ENCODE assay signal across 13 mouse cellular contexts in the genomic region with DNA sequence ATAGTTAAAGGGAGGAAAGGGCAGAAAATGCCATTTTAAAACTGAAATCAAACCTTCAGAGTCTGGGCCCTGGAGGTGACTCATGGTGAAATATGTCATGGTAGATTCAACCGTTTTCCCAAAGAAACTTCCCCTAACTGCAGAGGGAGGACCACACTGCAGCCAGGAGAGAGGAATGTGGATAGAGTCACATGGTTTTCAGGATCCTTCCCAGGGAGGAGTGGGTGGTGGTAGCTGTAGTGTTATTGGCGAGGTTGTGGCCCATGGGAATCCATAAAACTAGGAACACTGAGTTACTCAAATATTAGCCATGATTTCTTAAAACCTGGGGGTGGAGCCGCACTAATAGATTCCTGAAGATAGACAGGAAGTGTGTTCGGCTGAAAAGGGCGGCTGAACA.
DNase-seq lines count a peak whose midpoint lies in the region; ATAC-seq and TF ChIP-seq lines count a peak whose summit lies in the region.
"Had no signal": no experiment of that assay in that cellular context is flagged by ENCODE, and none has a peak within 500 bp of the region (broad histone marks: within the 10 kb centered on the region; RNA-seq: fewer than 3 reads in every experiment).

No protein-coding gene starts in this region.

- TF ChIP-seq POLR2A in embryonic fibroblast, embryonic 13.5 days (IDR thresholded peaks at IDR 0.05; ENCODE audit: low read depth, low read length) = no peak
- no peak for TF ChIP-seq POLR2A in testis, adult 2 months (IDR thresholded peaks at IDR 0.05; ENCODE audit: control insufficient read depth, low read depth, low read length)

- H3K4me3 ChIP-seq in kidney, postnatal 0 days (replicated peaks; ENCODE audit: low read depth, low read length) = no peak overlapping the region
- no peak overlapping the region for H3K4me3 ChIP-seq in kidney, embryonic 16.5 days (ENCODE audit: low read length)
- no peak overlapping the region for H3K4me3 ChIP-seq in embryonic fibroblast, embryonic 13.5 days (ENCODE audit: insufficient read depth, low read length)
- no peak overlapping the region for H3K4me3 ChIP-seq in testis, adult 2 months (ENCODE audit: control insufficient read depth, low read depth, low read length)
- H3K4me3 ChIP-seq: limb, embryonic 12.5 days had no signal

- no peak overlapping the region for H3K9ac ChIP-seq in kidney, postnatal 0 days (ENCODE audit: low read depth, low read length)
- H3K9ac ChIP-seq in kidney, embryonic 16.5 days (replicated peaks; ENCODE audit: low read length) = no peak overlapping the region
- H3K9ac ChIP-seq: forebrain, postnatal 0 days; limb, embryonic 12.5 days had no signal

- peak; percentile 71 for DNase-seq in kidney, postnatal 0 days (ENCODE audit: low spot score)
- DNase-seq in gonadal fat pad, adult 2 months (ENCODE audit: low read depth) = peak; percentile 44
- DNase-seq in thymus, postnatal 0 days (ENCODE audit: low spot score) = no peak
- DNase-seq: forebrain, postnatal 0 days; kidney, adult 11 months; layer of hippocampus, adult 9-11 months; thymus, postnatal 14 days had no signal

- no peaks in the 10 kb centered on the region for H3K4me1 ChIP-seq in kidney, postnatal 0 days (replicated peaks; ENCODE audit: insufficient read depth, low read length)
- H3K4me1 ChIP-seq in kidney, embryonic 16.5 days (ENCODE audit: insufficient read depth, low read length) = peaks cover 2% of the 10 kb centered on the region; the same call in 1 of the 2 replicates
- H3K4me1 ChIP-seq in embryonic fibroblast, embryonic 13.5 days (ENCODE audit: control insufficient read depth, insufficient read depth, low read length) = peaks cover 25% of the 10 kb centered on the region
- no peaks in the 10 kb centered on the region for H3K4me1 ChIP-seq in testis, adult 2 months (ENCODE audit: control insufficient read depth, insufficient read depth, low read length)

- ATAC-seq in kidney, postnatal 0 days (replicated peaks; ENCODE audit: low FRiP score, low read depth) = no peak
- ATAC-seq in kidney, embryonic 16.5 days (ENCODE audit: low FRiP score, low TSS enrichment) = no peak
- no peak for ATAC-seq in monocyte, adult 5-6 weeks (replicated peaks; ENCODE audit: insufficient number of reproducible peaks, low FRiP score, low TSS enrichment, poor library complexity, severe bottlenecking)
- ATAC-seq: activated CD4-positive, CD25-positive, alpha-beta regulatory T cell, adult 4 months; forebrain, postnatal 0 days had no signal

- 44% methylated on average over 5 of the region's 5 CpGs for WGBS in kidney, postnatal 0 days
- WGBS in kidney, embryonic 16.5 days = 60% methylated on average over 5 of the region's 5 CpGs

- TF ChIP-seq CTCF in kidney, postnatal 0 days (IDR thresholded peaks at IDR 0.05; ENCODE audit: low read depth) = no peak
- no peak for TF ChIP-seq CTCF in embryonic fibroblast, embryonic 13.5 days (IDR thresholded peaks at IDR 0.05; ENCODE audit: borderline replicate concordance, insufficient read depth, low read length)
- no peak for TF ChIP-seq CTCF in testis, adult 2 months (IDR thresholded peaks at IDR 0.05; ENCODE audit: control insufficient read depth, insufficient read depth, insufficient replicate concordance, low read depth, low read length)

- H3K27ac ChIP-seq in kidney, postnatal 0 days = no peak overlapping the region
- H3K27ac ChIP-seq in kidney, embryonic 16.5 days (ENCODE audit: low read length) = no peak overlapping the region
- peak overlapping the region; percentile 99 for H3K27ac ChIP-seq in embryonic fibroblast, embryonic 13.5 days (ENCODE audit: insufficient read depth, low read length)
- H3K27ac ChIP-seq in testis, adult 2 months (ENCODE audit: control insufficient read depth, insufficient read depth, low read depth, low read length) = peak overlapping the region; percentile 8; the same call in 1 of the 2 replicates
- H3K27ac ChIP-seq: limb, embryonic 12.5 days had no signal

- no peak overlapping the region for H3K4me2 ChIP-seq in kidney, postnatal 0 days (ENCODE audit: low read length)
- H3K4me2 ChIP-seq in kidney, embryonic 16.5 days (replicated peaks; ENCODE audit: low read depth, low read length) = no peak overlapping the region
- H3K4me2 ChIP-seq: limb, embryonic 12.5 days had no signal

- no peaks in the 10 kb centered on the region for H3K27me3 ChIP-seq in kidney, postnatal 0 days (ENCODE audit: insufficient read depth, low read length)
- H3K27me3 ChIP-seq in kidney, embryonic 16.5 days (ENCODE audit: insufficient read depth, low read length) = no peaks in the 10 kb centered on the region
- no peaks in the 10 kb centered on the region for H3K27me3 ChIP-seq in testis, adult 2 months (ENCODE audit: control insufficient read depth, insufficient read depth, low read length)

- no peaks in the 10 kb centered on the region for H3K9me3 ChIP-seq in kidney, postnatal 0 days (replicated peaks; ENCODE audit: low read length)
- H3K9me3 ChIP-seq in kidney, embryonic 16.5 days (ENCODE audit: low read length) = no peaks in the 10 kb centered on the region
- H3K9me3 ChIP-seq: limb, embryonic 12.5 days had no signal

- no peaks in the 10 kb centered on the region for H3K36me3 ChIP-seq in kidney, postnatal 0 days (ENCODE audit: insufficient read depth, low read length)
- H3K36me3 ChIP-seq in kidney, embryonic 16.5 days (ENCODE audit: insufficient read depth, low read length) = no peaks in the 10 kb centered on the region
- H3K36me3 ChIP-seq in testis, adult 2 months (ENCODE audit: control insufficient read depth, insufficient read depth, low read length) = no peaks in the 10 kb centered on the region
- H3K36me3 ChIP-seq: limb, embryonic 12.5 days had no signal

Comparison
In these comparisons a context has a peak if more than half of its experiments do, and no peak if none do; other contexts are left out.
1. H3K27ac ChIP-seq: peak in embryonic fibroblast, embryonic 13.5 days (single experiment) and testis, adult 2 months (single experiment); none in kidney, postnatal 0 days (single experiment) and kidney, embryonic 16.5 days (single experiment).